Mouse (Mus musculus): ENCODE results near the gene Phldb1.
A peak's percentile ranks its signal among the peaks of the same experiment; 100 is the strongest.
"Not testable (repeated sequence)": the region's sequence is repeated elsewhere in the genome, so short reads cannot be mapped to it uniquely, and the experiment has no call there.

Phldb1 gene

GRCm38 (mm10) chr9:44653896-44654295 lies 81.1 kb downstream of the Phldb1 start:
- no peak for DNase-seq (ENCODE audit: low spot score)

DNA sequence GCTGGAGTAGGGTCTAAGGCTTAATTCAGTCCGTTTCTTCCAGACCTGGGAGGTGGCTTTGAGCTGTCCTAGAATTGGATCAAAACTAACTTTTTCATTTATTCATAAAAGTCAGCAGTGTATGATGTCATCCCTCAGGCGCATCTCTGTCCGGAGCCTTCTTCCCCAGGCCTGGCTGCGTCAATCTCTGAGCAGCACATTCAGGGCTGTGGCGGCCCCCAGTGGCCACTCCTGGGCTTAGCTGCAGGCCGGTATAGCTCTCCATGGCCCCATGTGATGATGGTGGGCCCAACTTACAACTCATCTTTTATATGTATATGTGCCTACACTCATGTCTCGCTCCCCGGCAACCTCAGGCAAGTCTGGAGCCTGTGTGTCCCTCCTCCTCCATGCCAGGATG lies 83.0 kb downstream of the Phldb1 start:
- peak; percentile 75 for DNase-seq (ENCODE audit: low spot score)

GRCm38 (mm10) chr9:44648881-44649281 lies 86.1 kb downstream of the Phldb1 start:
- DNase-seq (ENCODE audit: low spot score), result no peak

DNA sequence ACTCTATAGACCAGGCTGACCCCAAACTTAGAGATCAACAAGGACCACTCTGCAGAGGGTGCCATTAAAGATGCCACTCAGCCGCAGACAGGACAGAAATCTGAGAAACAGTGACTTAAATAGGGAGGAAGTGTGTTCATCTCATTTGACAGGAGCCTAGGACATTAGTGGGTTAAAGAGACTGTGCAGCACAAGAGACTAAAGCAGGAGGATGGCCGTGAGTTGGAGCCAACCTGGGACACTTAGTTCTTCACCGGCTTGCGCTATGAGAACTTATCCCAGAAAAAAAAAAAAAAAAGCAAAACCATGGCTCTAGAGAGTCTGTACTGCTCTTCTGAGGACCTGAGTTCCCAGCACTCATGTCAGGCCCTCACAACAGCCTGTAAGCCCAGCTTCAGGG lies 87.3 kb downstream of the Phldb1 start:
- no peak for DNase-seq (ENCODE audit: low spot score)

DNA sequence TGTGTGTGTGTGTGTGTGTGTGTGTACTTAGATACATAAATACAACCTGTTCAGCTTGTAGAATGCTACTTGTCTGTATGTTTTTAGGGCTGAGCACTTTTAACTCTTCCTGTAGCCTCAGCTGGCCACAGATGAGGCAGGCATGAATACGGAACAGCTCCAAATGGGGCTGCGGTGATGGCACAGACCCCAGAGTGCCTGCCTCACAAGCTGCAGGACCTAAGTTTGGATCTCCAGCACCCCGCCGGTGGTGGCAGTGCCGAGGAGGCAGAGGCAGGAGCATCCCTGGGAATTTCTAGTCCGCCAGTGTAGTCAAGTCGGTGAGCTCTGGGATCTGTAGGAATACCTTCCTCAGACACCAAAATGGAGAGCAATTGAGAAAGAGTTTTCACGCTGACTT lies 88.0 kb downstream of the Phldb1 start:
- DNase-seq (ENCODE audit: low spot score), result no peak

DNA sequence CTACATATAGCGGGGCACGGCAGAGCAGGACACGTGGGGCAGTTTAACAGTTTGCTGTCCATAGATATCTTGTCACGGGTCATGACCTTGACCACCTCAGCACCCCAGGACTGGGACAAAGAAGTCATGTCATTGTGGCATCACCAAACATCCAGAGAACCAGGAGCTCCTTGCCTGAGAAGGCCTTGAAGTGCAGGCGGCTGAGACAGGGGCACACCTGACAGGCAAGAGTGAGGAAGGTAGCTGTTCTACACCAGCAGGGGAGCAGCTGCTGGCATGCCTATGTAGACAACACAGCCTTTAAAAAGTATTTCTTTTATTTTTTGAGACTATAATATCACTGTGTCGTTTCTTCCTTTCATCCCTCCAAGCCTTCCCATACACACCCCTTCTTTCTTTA lies 88.6 kb downstream of the Phldb1 start:
- DNase-seq (ENCODE audit: low spot score), result no peak

- DNase-seq (ENCODE audit: low spot score), result no peak
These were observed 89.1 kb downstream of the Phldb1 start for GRCm38 (mm10) chr9:44645924-44646323.

GRCm38 (mm10) chr9:44645481-44645880 lies 89.5 kb downstream of the Phldb1 start:
- DNase-seq (ENCODE audit: low spot score), result no peak

- no peak for DNase-seq (ENCODE audit: low spot score)
These were observed 90.8 kb downstream of the Phldb1 start for GRCm38 (mm10) chr9:44644186-44644585.

DNA sequence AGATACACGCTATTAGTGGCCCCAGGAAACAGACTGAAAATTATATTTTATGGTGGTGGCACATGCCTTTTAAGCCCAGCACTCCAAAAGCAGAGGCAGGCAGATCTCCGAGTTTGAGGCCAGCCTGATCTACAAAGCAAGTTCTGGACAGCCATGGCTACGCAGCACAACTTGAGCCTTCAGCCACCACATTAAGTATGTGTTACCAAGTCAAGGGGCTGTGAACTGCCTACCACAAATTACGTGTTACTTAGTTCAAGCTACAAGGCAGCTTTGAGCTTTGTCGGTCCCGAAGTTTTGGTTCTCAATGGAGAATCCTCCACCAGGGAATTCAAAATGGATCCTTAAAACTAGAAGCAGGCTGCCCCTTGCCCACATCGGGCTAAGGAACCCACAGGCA lies 91.9 kb downstream of the Phldb1 start:
- no peak for DNase-seq (ENCODE audit: low spot score)

DNA sequence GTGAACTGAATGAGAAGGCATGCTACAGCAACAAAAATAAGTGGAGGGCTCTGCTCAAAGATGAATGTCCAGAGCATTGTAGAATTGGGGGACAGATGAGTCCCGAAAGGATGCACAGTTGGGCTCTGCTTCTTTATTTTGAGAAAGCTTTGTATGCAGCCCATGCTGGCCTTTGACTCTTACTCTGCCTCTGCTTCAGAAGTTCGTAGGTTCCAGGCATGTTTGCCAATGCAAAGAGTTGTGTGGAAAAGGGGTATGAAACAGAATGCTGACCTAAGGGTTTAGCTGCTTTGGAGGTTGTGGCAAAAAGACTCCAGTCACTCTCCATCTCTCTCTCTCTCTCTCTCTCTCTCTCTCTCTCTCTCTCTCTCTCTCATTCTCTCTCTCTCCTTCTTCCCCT lies 93.4 kb downstream of the Phldb1 start:
- DNase-seq (ENCODE audit: low spot score), result no peak

- DNase-seq (ENCODE audit: low spot score), result no peak
These were observed 94.2 kb downstream of the Phldb1 start for GRCm38 (mm10) chr9:44640646-44641357.

DNA sequence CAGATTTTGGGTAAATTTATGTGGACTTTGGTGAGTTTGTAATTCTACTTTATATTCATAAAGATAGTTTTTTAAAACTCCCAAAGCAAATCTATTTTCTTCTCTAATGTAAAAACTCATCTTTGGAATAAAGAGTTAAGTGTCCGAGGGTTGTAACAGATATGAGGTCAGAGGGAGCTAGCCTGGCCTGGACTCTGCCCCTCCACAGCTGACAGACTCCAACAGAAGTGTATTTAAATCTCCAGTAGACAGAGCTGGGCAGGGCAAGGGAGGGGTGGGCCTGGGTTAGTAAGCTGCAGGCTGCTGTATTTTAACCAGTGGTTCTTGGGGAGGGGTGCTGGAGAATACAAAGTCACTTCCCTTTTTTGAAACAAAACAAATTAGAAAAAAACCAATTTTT lies 95.0 kb downstream of the Phldb1 start:
- DNase-seq (ENCODE audit: low spot score), result not testable (repeated sequence)

GRCm38 (mm10) chr9:44638726-44639125 lies 96.3 kb downstream of the Phldb1 start:
- DNase-seq (ENCODE audit: low spot score), result not testable (repeated sequence)

DNA sequence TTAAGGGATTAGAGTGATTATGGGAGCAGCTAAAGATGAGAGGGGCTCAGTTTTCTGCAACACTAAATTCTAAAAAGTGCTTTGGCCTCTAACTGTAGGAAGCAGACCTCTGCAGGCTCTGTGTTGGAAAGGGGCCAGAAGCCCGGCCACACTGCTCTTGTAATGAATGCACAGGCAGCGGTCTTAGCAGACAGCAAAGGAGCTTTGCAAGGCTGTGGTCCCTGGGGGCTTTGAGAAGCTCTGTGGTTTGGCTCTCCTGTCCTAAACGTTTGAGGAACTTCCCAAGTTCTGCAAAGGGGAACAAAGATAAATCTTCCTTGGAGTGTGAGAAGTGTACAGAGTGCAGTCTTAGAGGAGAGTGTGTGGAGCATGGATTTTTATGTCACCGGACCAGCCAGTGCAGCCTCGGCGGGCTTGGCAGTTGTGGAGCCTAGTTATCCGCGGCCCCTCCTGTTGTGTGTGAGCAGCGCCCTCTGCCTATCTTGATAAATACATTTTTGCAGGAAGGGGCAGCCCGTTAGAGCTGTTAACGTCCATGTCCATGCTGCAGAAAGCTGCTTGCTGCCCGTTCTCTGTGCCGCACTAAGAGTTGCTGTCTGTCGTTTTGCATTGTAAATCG lies 97.3 kb downstream of the Phldb1 start:
- no peak for DNase-seq (ENCODE audit: low spot score)

Data from embryo, embryonic 10 days (tissue).